Mouse (Mus musculus) right cerebral cortex, postnatal 25 days (tissue): ENCODE data around the gene Ddx3x.
"Not testable (repeated sequence)": the region's sequence is repeated elsewhere in the genome, so short reads cannot be mapped to it uniquely, and the experiment has no call there.

Experiments
- DNase-seq: peaks from one replicate; pipeline ENCODE4 v3.0.0; 2022

The Ddx3x gene

GRCm38 (mm10) chrX:13280409-13281328 is at the start of gene Ddx3x:
Ddx3x (plus strand) TSS chrX:13280970.
- DNase-seq, result peak; percentile 85

GRCm38 (mm10) chrX:13231243-13231642 is 49.5 kb upstream of the Ddx3x start:
- DNase-seq, result no peak

GRCm38 (mm10) chrX:13232834-13233233 is 47.9 kb upstream of the Ddx3x start:
- DNase-seq, result not testable (repeated sequence)

- DNase-seq, result no peak
Measured at GRCm38 (mm10) chrX:13233631-13234030, 47.1 kb upstream of the Ddx3x start.

DNA sequence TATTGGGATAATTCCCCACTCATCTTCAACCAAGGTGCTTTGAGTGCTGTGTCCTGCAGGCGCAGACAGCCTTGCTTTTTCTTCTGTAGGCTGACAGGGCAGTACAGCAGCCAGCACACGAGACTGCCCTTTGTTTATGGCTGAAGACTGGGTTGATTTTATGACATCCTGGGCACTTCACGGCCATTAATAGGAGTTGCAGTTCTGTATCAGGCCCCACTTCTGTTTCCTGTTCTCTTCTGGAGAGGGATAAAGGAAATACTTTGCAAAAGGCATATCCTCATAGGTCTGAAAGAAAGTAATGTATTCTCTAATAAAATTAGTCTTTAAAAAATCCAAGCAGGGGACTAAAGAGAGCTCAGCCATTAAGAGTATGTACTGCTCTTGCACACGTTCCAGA is 46.1 kb upstream of the Ddx3x start:
- DNase-seq, result no peak

GRCm38 (mm10) chrX:13236100-13236568 is 44.6 kb upstream of the Ddx3x start:
- DNase-seq, result no peak

DNA sequence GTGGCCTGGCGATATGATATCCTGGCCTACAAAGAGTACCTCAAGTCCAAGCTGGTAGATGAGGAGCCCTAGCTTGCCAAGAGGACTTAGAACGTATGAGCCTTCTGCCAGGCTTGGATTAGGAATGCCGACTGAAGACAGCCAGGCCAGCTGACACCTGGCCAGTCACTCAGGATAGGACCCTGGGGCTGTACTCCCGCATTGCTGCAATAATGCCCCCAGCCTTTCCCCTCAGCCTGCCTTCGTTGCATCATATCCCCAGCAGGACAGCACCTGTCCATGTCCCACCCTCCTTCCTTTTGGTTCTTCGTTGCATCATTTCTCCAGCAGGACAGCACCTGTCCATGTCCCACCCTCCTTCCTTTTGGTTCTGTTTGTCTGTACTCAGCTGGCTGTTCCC is 41.3 kb upstream of the Ddx3x start:
- no peak for DNase-seq

DNA sequence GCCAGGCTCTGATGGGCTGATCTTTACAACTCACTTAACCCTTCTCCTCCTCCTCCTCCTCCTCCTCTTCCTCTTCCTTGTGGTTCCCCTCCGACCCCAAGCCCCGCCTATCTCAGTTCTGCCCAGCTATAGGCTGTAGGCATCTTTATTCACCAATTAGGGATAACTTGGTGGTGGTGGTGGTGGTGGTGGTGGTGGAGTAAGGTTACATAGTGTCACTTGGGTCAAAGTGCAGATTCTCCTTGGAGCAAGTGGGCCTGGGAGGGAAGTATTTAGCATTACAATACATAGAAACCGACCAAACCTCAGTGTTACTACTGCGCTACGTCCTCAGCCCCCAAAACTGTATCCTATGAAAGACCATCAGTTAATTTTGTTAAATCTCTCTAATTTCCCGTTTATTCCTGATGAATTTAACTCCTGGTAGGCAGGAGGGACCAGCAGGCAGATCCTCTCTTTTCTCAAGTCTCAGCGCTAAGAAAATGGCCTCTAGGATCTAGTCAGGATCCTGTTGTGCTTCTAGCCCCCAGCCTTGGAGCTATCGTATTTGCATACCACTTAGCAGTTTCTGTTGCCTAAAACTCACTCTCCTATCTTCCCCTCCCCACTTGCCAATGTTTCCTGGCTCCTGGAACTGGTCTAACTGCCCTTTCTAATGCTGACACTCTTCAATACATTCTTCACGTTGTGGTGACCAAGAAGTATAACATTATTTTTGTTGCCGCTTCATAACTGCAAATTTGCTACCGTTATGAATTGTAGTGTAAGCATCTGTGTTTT is 39.9 kb upstream of the Ddx3x start:
- no peak for DNase-seq

GRCm38 (mm10) chrX:13241426-13242319 is 39.1 kb upstream of the Ddx3x start:
- DNase-seq, result peak; percentile 9

- DNase-seq, result peak; percentile 74
Measured at GRCm38 (mm10) chrX:13242320-13243096, 38.3 kb upstream of the Ddx3x start.

- DNase-seq, result no peak
Measured at GRCm38 (mm10) chrX:13243133-13244123, 37.3 kb upstream of the Ddx3x start.

GRCm38 (mm10) chrX:13244588-13244987 is 36.2 kb upstream of the Ddx3x start:
- DNase-seq, result no peak

- no peak for DNase-seq
Measured at GRCm38 (mm10) chrX:13245027-13245426, 35.7 kb upstream of the Ddx3x start.

- no peak for DNase-seq
Measured at GRCm38 (mm10) chrX:13251683-13252082, 29.1 kb upstream of the Ddx3x start.

GRCm38 (mm10) chrX:13254273-13254672 is 26.5 kb upstream of the Ddx3x start:
- no peak for DNase-seq

DNA sequence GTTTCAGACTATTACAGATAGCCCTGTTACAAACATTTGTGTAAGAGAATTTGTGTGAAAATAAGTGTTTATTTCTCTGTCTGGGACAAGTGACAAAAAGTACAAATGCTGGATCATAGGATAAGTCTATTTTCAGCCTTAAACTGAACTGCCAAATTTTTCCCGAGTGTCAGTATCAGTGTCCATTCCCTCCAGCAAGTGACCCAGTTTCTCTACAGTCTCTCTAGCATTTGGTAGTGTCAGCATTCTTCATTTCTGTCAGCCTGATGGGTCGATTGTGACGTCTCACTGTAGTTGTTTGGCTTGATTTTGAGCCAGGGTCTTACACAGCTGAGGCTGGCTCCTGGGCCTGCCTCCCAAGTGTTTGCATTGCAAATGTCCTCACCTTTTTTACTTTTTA is 17.4 kb upstream of the Ddx3x start:
- DNase-seq, result no peak

DNA sequence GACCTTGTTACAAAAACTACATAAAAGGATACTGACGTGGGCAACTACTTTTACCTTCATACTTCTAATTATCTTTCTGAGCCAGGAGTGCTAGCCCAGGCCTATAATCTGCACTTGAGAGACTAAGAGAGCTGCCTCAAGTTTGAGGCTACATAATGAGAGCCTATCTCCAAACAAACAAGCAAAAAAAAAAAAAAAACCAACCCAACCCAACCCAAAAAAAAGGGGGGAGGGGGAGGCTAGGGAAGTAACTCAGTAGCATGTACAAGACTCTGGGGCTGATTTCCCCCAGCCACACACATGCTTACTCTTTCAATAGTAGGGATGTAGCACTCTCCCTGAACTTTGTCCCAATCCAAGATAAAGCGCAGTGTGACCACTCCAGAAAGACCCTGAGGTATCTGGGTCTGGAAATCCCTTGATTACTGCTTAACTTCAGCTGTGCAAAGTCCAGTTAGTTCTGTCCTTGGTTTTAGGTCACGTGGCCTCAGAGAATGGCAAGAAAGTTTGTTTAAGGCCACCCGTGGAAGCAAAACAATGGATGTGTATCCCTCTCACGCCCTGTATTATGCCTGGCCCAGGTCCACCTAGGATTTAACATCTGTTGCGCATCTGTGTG is 5.1 kb upstream of the Ddx3x start:
- DNase-seq, result no peak

DNA sequence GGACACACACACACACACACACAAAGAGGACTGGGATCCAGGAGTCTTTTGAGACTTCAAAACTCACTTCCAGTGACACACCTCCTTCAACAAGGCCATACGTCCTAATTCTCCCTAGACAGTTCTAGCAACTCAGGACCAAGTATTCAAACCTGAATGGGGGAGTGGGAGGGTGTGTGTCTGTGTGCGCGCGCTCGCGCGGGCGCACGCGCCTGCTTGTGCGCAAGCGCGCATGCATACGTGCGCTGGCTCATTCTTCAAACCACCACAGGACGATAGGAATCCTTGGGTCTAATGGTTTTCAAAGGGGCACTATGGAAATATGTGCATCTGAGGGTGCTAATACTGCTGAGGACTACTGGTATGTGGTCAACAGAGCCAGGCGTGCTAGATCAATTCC is 1.8 kb upstream of the Ddx3x start:
- DNase-seq, result no peak

DNA sequence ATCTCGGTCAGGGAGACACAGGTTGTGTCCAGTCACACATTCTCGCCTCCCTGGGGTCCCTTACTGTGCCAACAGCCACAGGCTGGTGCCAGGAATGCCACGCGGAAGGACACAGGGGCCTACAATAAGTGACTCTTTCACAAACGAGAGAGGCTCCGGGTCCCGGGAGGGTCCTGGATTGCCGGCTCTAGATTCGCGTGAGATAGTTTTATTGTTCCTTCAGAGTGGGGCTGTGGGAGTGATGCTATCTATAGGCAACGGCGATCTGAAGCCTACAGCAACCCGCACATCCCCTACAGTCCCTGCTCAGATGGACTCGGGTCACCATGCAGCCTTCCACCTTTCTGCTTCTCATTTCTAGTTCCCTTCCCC is 747 bp upstream of the Ddx3x start:
- DNase-seq, result peak; percentile 15
